Mouse (Mus musculus): ENCODE data around the gene Rtkn2. TPM values are rescaled to one million over a fixed set of nuclear protein-coding genes. Genes with fewer than 3 reads are reported as not detected.

Rtkn2 gene
- polyA plus RNA-seq, 1 experiment from 2014 or later = 1.3 TPM

- WGBS (ENCODE audit: insufficient replicate concordance) = 65% methylated on average over 3 of the region's 3 CpGs
- ATAC-seq (ENCODE audit: insufficient read depth) = no peak
- Histone ChIP-seq H3K9me3 (replicated peaks) (no peaks in the 10 kb centered on the region), H3K36me3 (replicated peaks) (no peaks in the 10 kb centered on the region), H3K4me2 (no peak overlapping the region), H3K4me3 (replicated peaks) (no peak overlapping the region), H3K4me1 (replicated peaks) (0 out of 2 replicates have a peak, but pooled peaks cover 3% of the 10 kb centered on the region), H3K9ac (no peak overlapping the region), H3K27me3 (no peaks in the 10 kb centered on the region), H3K27ac (replicated peaks) (no peak overlapping the region)
Measured at GRCm38 (mm10) chr10:68078708-68079107, 99.3 kb downstream of the Rtkn2 start.

GRCm38 (mm10) chr10:68079910-68080670 lies 100.7 kb downstream of the Rtkn2 start:
- no peak overlapping the region for H3K9ac ChIP-seq
- H3K36me3 ChIP-seq (replicated peaks) = no peaks in the 10 kb centered on the region
- no peaks in the 10 kb centered on the region for H3K9me3 ChIP-seq (replicated peaks)
- H3K4me1 ChIP-seq (replicated peaks) = no peaks in the 10 kb centered on the region
- H3K27me3 ChIP-seq = no peaks in the 10 kb centered on the region
- H3K4me2 ChIP-seq = no peak overlapping the region
- ATAC-seq (ENCODE audit: insufficient read depth) = no peak
- H3K4me3 ChIP-seq (replicated peaks) = no peak overlapping the region
- H3K27ac ChIP-seq (replicated peaks) = no peak overlapping the region
- 51% methylated on average over 10 of the region's 10 CpGs for WGBS (ENCODE audit: insufficient replicate concordance)

- Histone ChIP-seq H3K4me3 (replicated peaks) (no peak overlapping the region), H3K9ac (no peak overlapping the region), H3K4me1 (replicated peaks) (no peaks in the 10 kb centered on the region), H3K27me3 (no peaks in the 10 kb centered on the region), H3K27ac (replicated peaks) (no peak overlapping the region), H3K4me2 (no peak overlapping the region), H3K36me3 (replicated peaks) (no peaks in the 10 kb centered on the region), H3K9me3 (replicated peaks) (no peaks in the 10 kb centered on the region)
- no peak for ATAC-seq (ENCODE audit: insufficient read depth)
- 35% methylated on average over 6 of the region's 6 CpGs for WGBS (ENCODE audit: insufficient replicate concordance)
Measured at GRCm38 (mm10) chr10:68081712-68082111, 102.3 kb downstream of the Rtkn2 start.

DNA sequence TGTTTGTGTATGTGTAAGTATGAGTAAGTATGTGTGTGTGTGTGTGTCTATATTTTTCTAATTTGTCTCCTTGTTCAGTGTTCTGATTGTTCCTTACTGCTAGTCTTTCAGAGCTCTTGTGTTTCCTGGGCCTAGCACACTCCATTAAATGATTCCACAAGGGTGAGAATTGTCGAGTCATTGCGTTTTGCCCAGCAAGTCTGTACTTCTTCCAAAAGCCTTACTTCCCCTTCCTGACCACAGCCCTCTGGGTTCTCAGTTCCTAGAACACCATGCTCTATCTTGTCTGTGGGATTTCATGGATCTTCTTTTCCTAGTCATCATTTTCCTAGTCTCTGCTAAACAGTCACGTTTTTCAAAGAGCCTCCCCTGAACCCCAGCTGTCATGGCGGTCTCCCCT lies 106.2 kb downstream of the Rtkn2 start:
- Histone ChIP-seq H3K4me2 (no peak overlapping the region), H3K4me3 (replicated peaks) (no peak overlapping the region), H3K9ac (no peak overlapping the region), H3K9me3 (replicated peaks) (no peaks in the 10 kb centered on the region), H3K36me3 (replicated peaks) (no peaks in the 10 kb centered on the region), H3K4me1 (replicated peaks) (0 out of 2 replicates have a peak, but pooled peaks cover 4% of the 10 kb centered on the region), H3K27ac (replicated peaks) (no peak overlapping the region), H3K27me3 (no peaks in the 10 kb centered on the region)
- WGBS (ENCODE audit: insufficient replicate concordance) = 32% methylated on average over 4 of the region's 4 CpGs
- no peak for ATAC-seq (ENCODE audit: insufficient read depth)

- WGBS (ENCODE audit: insufficient replicate concordance) = 59% methylated on average over 4 of the region's 4 CpGs
- no peaks in the 10 kb centered on the region for H3K27me3 ChIP-seq
- H3K36me3 ChIP-seq (replicated peaks) = no peaks in the 10 kb centered on the region
- H3K4me1 ChIP-seq (replicated peaks) = 0 out of 2 replicates have a peak, but pooled peaks cover 4% of the 10 kb centered on the region
- no peak for ATAC-seq (ENCODE audit: insufficient read depth)
- H3K4me2 ChIP-seq = no peak overlapping the region
- no peak overlapping the region for H3K4me3 ChIP-seq (replicated peaks)
- no peaks in the 10 kb centered on the region for H3K9me3 ChIP-seq (replicated peaks)
- no peak overlapping the region for H3K27ac ChIP-seq (replicated peaks)
- H3K9ac ChIP-seq = no peak overlapping the region
Measured at GRCm38 (mm10) chr10:68086973-68087372, 107.6 kb downstream of the Rtkn2 start.

- Histone ChIP-seq H3K27me3 (no peaks in the 10 kb centered on the region), H3K4me1 (replicated peaks) (0 out of 2 replicates have a peak, but pooled peaks cover 4% of the 10 kb centered on the region), H3K9ac (no peak overlapping the region), H3K27ac (replicated peaks) (no peak overlapping the region), H3K36me3 (replicated peaks) (no peaks in the 10 kb centered on the region), H3K4me3 (replicated peaks) (no peak overlapping the region), H3K9me3 (replicated peaks) (no peaks in the 10 kb centered on the region), H3K4me2 (no peak overlapping the region)
- 67% methylated on average over 3 of the region's 3 CpGs for WGBS (ENCODE audit: insufficient replicate concordance)
- ATAC-seq (ENCODE audit: insufficient read depth) = no peak
Measured at GRCm38 (mm10) chr10:68087722-68088121, 108.4 kb downstream of the Rtkn2 start.

DNA sequence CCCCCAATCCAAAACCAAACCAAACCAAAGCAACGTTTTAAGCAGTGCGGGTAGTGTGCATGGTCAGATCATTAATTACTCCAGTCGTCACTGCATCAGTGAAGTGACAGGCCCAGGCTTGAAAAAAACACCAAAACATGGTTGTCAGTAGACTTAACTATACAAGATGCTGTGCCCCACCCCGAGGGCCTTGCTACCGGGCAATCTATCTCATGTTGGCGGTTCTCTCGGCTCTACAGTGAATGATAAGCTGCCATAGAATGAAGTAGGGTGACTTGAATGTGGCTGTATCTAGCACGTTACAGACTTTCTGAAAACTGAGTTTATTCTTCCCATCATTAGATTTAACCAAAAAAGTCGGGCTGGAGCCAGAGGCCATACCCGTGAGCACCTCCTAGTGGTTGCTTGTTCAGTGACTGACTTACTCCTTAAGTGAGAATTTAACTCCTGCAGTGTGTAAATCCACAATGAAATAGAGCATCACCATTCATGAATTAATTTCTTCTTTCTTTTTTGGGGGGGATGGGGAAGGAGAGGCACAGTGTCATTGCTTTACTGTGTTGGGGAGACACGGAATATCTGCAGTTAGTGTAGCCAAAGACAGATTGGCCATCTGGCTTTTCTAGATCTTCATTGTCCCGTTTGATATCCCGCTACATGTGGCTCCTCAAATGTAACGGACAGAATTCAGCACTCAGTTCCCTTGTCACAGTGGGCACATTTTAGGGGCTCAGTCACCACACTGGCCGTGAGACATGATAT lies 110.2 kb downstream of the Rtkn2 start:
- ATAC-seq (ENCODE audit: insufficient read depth) = no peak
- H3K36me3 ChIP-seq (replicated peaks) = no peaks in the 10 kb centered on the region
- no peaks in the 10 kb centered on the region for H3K27me3 ChIP-seq
- H3K4me3 ChIP-seq (replicated peaks) = no peak overlapping the region
- H3K27ac ChIP-seq (replicated peaks) = no peak overlapping the region
- no peaks in the 10 kb centered on the region for H3K9me3 ChIP-seq (replicated peaks)
- H3K4me2 ChIP-seq = no peak overlapping the region
- WGBS (ENCODE audit: insufficient replicate concordance) = 55% methylated on average over 15 of the region's 15 CpGs
- H3K4me1 ChIP-seq (replicated peaks) = 0 out of 2 replicates have a peak, but pooled peaks cover 4% of the 10 kb centered on the region
- H3K9ac ChIP-seq = no peak overlapping the region

- no peaks in the 10 kb centered on the region for H3K27me3 ChIP-seq
- ATAC-seq (ENCODE audit: insufficient read depth) = no peak
- H3K4me3 ChIP-seq (replicated peaks) = no peak overlapping the region
- 35% methylated on average over 4 of the region's 4 CpGs for WGBS (ENCODE audit: insufficient replicate concordance)
- H3K36me3 ChIP-seq (replicated peaks) = no peaks in the 10 kb centered on the region
- 0 out of 2 replicates have a peak, but pooled peaks cover 4% of the 10 kb centered on the region for H3K4me1 ChIP-seq (replicated peaks)
- no peak overlapping the region for H3K9ac ChIP-seq
- no peak overlapping the region for H3K27ac ChIP-seq (replicated peaks)
- H3K9me3 ChIP-seq (replicated peaks) = no peaks in the 10 kb centered on the region
- H3K4me2 ChIP-seq = no peak overlapping the region
Measured at GRCm38 (mm10) chr10:68090197-68090535, 110.8 kb downstream of the Rtkn2 start.

DNA sequence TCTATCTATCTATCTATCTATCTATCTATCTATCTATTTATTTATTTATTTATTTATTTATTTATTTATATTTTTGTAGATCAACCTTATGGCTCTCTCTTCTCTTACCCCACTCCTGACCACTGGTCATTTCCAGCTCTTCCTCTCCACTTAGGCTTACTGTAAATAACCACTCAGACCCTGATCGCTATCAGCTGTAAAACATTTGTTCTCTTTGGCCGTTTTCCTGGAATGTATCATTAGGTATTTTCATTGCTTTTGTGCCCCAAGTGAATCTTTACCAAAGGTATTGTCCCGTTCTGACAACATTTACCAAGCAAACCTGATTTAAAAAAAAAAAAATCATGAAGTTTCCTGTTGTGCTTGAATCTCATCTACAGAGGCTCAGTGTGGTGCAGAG lies 111.2 kb downstream of the Rtkn2 start:
- no peak for ATAC-seq (ENCODE audit: insufficient read depth)
- Histone ChIP-seq H3K9me3 (replicated peaks) (no peaks in the 10 kb centered on the region), H3K36me3 (replicated peaks) (no peaks in the 10 kb centered on the region), H3K4me2 (no peak overlapping the region), H3K4me1 (replicated peaks) (0 out of 2 replicates have a peak, but pooled peaks cover 4% of the 10 kb centered on the region), H3K27ac (replicated peaks) (no peak overlapping the region), H3K4me3 (replicated peaks) (no peak overlapping the region), H3K9ac (no peak overlapping the region), H3K27me3 (no peaks in the 10 kb centered on the region)
- WGBS (ENCODE audit: insufficient replicate concordance) = 46% methylated on average over 3 of the region's 3 CpGs

- H3K27ac ChIP-seq (replicated peaks) = no peak overlapping the region
- ATAC-seq (ENCODE audit: insufficient read depth) = no peak
- no peak overlapping the region for H3K9ac ChIP-seq
Measured at GRCm38 (mm10) chr10:68091011-68091410, 111.6 kb downstream of the Rtkn2 start.

DNA sequence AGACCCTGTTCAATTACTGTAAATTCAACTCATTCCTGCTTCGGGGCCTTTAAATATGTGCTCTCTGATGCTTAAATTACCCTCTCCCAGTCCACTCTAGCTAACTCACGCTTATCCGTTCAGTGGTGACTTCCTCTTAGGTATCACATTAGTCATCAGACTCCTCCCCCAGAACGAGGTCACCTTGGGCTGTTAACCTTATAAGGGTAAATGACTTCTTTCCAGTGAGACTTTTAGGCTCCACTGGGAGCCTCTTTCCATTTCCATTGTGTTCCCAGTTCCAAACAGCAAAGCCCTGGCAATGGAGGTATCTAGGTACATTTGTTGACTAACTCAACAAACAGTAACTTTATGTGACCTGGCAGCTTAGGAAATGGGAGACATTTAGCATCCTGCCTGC lies 112.5 kb downstream of the Rtkn2 start:
- 0 out of 2 replicates have a peak, but pooled peaks cover 4% of the 10 kb centered on the region for H3K4me1 ChIP-seq (replicated peaks)
- peaks cover 7% of the 10 kb centered on the region for H3K36me3 ChIP-seq (replicated peaks)
- H3K9me3 ChIP-seq (replicated peaks) = no peaks in the 10 kb centered on the region
- no peak overlapping the region for H3K4me3 ChIP-seq (replicated peaks)
- H3K9ac ChIP-seq = no peak overlapping the region
- WGBS (ENCODE audit: insufficient replicate concordance) = 45% methylated on average over 4 of the region's 4 CpGs
- H3K27ac ChIP-seq (replicated peaks) = no peak overlapping the region
- no peaks in the 10 kb centered on the region for H3K27me3 ChIP-seq
- ATAC-seq (ENCODE audit: insufficient read depth) = no peak
- no peak overlapping the region for H3K4me2 ChIP-seq

More at GRCm38 (mm10) chr10:68091011-68091410, 111.6 kb downstream of the Rtkn2 start:
- H3K4me2 ChIP-seq = no peak overlapping the region
- no peaks in the 10 kb centered on the region for H3K27me3 ChIP-seq
- 0 out of 2 replicates have a peak, but pooled peaks cover 4% of the 10 kb centered on the region for H3K4me1 ChIP-seq (replicated peaks)
- H3K36me3 ChIP-seq (replicated peaks) = no peaks in the 10 kb centered on the region
- WGBS (ENCODE audit: insufficient replicate concordance) = 67% methylated on average over 11 of the region's 11 CpGs
- no peak overlapping the region for H3K4me3 ChIP-seq (replicated peaks)
- H3K9me3 ChIP-seq (replicated peaks) = no peaks in the 10 kb centered on the region

Measured in liver, embryonic 15.5 days (tissue).